Mouse (Mus musculus) CD4-positive, CD25-positive, alpha-beta regulatory T cell, adult 2 months (primary cell): ENCODE data around the gene Tsen54.
A peak's percentile ranks its signal among the peaks of the same experiment; 100 is the strongest.

Source experiments
- DNase-seq: peaks from one replicate; pipeline ENCODE4 v3.0.0-alpha.2; 2012; ENCODE audit warnings: low read depth, low spot score

The Tsen54 gene

DNA sequence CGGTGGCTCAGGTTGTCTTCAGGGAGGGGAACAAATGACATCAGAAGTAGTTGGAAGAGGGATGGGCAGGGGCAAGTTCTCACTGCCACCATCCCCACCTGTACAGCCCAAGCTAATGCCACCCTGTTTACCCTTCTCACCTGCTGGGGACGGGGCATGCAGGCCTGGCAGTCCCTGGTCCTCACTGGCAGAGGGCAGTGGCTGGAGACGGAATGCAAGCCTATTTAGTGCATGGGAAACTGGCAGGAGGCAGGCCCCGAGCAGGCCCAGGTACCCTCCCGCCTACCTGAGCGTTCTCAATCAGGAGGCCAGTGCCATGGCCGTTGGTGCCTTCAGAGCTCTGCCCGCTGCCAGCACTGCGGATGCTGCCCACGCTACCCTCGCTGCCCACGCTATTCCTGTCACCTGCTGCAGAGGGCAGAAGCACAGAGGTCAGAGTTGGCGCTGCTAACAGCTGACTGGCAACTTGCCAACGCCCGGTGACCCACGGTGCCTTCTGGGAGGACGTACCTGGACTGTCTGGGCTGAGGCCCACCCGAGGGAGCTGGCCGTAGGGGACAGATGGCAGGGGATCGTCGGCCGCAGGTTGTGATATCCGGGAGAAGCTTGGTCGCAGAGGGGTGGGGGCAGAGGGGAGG is 11.3 kb upstream of the Tsen54 start:
- no peak for DNase-seq

DNA sequence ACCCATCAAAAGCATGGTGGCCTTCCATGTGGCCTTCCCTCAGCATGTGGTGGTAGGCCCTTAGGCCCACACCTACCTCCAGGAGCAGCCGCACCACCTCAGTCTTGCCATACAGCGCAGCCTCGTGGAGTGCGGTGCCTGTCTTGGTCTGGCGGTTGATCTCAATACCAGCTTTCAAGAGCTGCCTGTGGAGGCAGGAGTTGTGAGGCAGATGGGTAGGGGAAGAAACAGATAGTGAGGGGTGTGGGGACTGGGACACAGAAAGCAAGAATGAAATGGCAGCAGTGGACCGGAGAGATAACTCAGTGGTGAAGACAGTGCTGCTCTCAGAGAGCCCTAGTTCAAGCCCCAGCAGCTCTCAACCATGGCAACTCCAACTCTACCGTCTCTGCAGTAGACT is 9.5 kb upstream of the Tsen54 start:
- no peak for DNase-seq

DNA sequence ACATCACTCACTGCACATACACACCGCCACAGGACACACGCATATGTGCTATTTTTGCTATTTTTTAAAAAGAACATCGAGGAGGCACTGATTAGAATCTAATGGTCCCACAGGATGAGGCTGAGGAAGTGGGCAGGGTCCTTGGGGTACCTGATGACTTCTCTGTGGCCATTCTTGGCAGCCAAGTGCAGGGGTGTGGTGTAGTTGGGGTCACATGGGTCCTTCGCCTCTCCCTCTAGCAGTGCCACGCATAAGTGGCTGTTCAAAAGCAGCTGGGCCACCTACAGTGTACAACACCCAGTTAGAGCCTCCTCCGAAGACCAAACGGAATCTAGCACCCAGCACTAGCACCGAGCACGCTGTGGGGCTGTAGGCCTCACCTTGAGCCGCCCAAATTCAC is 8.4 kb upstream of the Tsen54 start:
- no peak for DNase-seq

DNA sequence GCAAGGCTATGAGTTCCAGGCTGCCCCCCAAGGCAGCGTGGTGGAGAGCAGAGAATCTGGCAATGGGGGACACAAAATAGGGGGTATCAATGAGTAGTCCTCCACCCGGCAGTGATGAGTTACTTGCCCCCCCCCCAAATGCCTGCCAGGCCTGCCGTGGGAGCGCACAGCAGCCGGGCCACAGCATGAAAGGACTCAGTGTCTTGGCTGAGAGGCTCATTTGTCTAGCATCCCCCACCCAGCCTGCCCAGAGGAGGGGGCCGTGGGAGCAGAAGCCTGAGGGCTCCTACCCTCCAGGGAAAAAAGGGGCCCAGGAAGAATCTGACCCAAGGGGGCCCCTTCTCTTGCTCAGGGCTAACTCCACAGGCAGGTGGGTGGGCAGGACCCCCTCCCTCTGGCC is 7.2 kb upstream of the Tsen54 start:
- DNase-seq, result no peak

DNA sequence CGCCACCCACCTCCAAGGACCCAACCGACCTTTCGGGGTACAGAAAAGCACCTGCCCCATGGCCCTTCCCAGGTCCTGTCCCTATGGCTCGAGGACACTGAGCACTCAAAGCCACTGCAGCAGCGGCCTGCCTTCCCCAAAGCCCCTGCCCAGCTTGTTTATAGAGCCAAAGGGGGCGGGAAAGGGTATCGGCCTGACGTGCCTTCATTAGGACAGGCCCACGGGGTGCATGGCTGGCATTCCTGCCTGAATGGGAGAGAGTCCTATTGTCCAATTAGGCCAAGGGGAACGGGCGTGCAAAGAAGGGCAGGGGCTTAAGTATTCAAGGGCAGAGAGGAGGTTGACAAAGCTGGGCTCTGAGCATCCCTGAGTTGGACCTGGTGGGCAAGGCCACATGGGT is 6.6 kb upstream of the Tsen54 start:
- no peak for DNase-seq

DNA sequence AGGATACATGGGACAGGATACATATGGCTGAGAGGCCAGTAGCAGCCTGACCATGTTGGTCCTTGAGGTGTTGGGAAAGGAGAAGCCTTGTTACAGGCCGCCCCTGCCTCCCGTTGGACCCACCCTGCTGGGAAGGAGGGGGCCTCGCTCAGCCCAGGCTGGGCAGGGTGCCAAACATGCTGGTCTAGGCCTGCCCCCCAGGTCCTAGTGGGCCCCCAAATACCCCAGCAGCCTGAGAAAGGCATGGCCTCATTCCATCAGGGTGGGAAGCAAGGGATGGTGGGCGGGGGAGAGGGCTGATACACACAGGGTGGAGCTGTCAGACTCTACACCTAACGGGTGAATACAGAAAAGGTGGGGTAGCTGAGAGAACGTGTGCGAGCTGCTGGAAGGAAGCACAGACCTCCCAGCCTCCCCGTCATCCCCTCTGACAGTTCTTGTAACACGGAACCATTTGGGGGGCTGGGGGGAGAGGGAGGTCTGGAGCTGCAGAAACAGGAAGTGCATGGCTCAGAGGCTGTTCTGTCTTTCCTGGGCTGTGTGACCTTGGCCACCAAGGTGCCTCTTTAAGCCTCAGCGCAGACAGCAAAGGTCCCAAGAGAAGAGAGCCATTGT is 5.7 kb upstream of the Tsen54 start:
- no peak for DNase-seq

DNA sequence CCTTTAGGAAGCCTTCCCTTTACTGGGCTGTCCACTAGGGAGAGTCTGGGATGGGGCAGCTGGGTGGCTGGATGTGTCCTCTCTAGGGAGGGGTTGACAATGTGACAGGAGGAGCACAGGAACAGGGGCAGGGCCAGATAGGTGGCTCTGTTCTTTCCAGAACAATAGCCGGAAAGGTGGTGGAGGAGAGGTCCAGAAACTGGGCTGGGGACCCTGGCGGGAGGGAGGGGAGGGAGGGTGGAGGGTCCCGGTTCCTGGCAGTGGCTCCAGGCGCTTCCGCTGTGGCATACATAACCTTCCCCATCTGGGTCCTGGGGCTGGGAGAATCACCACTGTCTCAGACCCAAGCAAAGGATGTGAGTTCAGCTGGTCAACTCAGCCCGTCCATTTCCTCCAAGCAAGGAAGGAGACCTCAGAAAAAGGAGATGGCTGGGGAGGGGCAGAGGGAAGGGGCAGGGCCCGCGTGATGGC is 5.2 kb upstream of the Tsen54 start:
- DNase-seq, result no peak

DNA sequence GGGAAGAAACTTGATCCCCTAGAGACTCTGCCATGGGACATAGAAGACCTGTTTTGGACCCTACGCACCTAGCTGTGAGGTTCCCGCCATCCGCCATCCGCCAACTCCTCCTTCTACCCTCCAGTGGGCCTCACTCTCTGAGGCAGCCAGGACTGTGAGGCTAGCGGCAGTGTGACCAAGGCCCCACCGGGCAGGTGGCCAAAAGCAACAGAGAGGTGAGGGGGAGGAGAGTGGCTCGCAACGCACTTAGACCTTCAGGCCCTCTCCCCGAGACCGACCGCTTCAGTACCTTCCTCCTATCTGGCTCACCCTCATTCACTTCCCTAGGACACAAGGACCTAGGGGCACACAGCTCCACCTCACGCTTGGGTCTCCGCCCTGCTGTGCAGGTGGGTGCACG is 4.1 kb upstream of the Tsen54 start:
- no peak for DNase-seq

DNA sequence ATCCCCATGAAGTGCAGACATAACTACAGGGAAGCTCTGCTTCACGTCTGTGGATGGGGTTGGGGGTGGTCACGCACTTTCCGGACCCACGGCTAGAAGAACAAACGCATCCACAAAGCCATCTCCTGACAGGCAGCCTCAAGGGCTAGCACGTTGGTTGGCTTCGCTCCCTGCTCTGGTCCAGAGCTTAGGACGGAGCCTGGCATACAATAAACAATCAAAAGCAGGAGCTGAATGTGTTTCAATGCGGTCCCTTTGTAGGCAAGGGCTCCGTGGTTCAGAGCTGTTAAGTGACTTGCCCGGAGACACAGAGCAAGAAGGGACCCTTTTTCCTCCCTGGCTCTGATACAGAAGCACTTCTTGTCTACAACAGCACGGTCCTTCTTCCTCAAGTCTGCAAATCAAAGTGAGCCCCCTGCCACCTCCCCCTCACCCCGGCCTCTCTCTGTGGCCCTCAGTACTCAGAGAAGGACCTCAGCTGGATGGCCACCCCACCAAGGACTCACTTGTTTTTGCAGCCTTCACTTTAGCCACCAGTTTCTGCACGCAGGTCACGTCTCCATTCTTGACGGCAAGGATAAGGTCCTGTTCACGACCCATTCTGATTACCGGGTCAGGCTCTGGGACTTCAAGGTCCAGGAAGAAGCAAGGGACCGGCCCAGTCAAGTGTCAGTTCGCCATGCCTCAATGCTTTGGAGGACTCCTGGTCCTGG is 3.0 kb upstream of the Tsen54 start:
- no peak for DNase-seq

DNA sequence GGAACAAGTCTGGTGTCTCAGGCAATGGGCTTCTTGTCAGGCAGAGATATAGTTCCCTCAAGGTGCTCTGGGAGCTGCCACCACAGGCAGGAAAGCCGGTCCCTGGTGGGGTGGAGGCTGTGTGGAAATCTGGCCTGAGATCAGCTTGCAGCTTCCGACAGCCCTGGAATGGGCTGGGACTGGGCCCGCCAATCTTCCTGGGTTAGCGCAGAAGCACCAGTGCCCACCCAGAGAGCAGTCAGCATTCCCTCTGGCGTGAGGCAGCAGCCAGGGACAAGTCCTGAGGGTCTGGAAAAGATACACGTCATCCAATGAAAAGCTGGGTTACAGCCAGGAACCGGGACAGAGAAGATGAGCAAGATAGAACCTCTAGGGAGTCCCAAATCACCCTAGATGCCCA is 2.4 kb upstream of the Tsen54 start:
- DNase-seq, result no peak

DNA sequence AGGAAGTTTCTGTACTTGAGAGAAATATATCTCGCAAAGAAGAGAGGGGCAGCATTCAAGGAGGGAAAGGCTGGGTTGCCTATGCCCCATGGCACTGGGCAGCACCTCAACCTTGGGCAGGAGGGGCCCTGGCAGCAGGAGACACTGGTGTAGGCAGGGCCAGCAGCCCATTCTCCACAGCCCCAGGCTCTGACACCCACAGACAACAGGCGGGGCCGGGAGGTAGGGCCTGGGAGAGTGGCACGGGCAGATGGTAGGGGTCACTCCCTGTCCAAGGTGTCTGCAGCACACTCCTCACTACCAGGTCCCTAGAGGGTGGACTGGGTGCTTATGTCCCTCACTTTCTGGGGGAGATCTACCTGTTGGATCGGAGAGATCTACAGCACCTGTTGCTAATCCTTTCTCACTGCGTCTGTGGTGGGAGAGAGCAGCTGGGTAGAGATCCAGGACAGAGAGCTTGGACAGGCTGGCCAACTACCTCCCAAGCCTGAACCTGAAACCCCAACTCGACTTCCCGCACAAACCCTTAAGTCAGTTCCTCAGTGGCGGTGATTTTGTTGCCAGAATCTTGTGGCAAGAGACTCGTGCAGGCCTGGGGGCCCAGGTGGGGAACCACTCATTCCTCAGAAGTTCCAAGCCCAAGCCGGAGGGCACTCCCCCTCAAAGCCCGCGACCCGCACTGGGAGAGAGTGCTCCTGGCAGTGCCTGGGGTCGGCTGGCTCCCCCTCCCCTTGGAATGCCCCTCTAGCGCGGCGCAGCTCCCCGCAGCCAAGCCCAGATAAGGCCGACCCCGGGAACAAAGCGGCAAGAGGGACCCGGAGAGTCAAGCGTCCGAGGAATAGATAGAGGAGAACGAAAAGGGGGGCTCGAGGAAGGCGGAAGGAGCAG is 1.7 kb upstream of the Tsen54 start:
- peak; percentile 14 for DNase-seq

DNA sequence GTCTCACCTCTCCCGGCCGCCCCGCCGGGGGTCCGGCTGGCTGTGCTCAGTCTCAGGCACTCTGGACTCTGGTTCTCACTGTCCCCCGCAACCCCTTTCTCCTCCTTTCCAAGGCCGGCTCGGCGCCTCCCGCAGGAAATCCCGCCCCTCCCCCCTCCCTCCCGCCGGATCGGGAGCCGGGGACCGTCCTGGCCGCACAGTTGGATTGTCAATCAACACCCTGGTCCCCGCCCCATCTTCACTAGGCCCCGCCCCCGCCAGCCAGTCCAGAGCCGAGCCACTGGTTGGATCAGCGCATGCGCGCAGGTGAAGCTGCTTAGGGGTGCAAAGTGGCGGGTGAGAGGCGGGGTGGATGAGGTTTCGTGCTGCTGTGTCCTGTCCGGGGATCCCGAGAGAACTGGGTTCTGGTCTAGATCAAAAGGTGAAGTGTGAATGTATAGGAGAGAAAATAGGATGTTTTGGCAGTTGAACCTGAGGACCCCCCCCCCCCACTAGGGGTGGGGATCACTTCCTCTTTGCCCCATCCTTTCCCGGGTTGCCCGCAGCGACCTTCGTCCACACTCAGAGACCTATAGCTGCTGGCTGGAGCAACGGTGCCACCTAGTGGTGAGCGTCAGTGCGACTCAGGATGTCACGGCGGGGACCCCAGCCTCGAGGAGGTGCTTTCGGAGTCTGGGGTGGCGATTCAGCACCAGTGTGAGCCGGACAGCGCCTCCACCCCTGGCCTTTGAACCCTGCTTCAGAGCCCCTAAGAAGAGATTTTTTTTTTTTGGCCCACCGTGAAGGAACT is 822 bp upstream of the Tsen54 start, which contains the start of gene Caskin2:
Gene Caskin2, minus strand, starts transcription at position 133 of the 790 bp plus-strand sequence.
- DNase-seq, result peak; percentile 97

DNA sequence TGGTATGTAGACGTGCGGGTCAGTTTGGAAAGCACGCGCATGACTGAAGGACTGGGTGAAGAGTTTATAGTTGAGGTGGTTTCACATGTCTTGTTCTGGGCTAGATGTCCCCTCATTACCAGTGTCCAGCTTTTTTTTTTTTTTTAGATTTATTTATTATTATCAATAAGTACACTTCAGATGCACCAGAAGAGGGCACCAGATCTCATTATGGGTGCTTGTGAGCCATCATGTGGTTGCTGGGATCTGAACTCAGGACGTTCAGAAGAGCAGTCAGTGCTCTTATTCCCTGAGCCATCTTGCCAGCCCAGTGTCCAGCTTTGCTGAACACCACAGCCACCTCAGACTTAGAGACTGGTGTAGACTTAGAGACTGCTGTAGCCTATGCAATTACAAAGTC is 2.8 kb downstream of the Tsen54 start:
- no peak for DNase-seq

DNA sequence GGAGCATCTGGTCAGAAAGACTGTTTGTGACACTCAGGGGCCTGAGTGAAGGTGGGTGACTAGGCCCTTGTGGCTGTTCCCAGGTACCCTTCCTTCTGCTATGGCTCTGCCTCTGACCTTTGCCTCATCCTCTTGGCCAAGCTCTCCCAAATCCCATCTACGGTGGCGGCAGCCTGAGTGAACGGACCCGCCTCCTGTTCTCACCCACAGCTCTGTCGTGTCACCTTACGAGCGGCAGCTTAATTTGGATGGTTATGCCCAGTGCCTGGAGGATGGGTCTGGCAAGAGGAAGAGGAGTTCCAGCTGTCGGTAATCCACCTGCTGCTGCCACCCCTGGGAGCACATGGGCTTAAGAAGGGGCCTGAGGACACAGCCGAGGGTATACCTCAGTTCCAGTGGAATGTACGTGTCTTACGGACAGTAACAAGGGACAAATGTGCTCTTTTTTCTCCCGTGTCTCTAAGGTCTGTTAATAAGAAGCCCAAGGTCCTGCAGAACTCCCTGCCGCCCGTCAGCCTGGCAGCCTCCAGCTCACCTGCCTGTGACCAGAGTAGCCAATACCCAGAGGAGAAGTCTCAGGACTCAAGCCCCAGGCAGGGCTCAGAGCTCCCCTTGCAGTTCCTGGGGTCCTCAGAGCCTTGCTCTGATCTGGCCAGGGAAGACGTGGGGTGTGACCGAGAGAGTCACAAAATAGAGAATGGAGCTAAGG is 5.5 kb downstream of the Tsen54 start:
- no peak for DNase-seq

DNA sequence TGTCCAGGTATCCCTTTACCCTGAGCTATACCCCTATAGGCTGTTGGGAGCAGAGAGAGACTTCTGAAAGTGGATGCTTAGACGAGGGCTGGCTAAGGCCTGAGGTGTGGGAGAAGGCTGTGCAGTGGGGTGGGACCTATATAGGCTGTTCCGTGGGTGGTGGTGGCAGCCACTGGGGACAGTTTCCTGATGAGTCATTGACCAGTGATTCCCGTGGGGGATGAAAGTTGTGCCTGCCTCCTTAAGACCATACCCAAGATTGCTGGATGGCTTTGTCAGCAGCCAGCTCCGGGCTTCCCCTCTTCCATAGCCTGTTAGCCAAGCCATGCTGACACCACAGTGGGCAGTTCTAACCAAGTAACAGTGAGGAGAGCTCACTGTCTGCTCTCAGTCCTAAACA is 6.5 kb downstream of the Tsen54 start:
- no peak for DNase-seq

DNA sequence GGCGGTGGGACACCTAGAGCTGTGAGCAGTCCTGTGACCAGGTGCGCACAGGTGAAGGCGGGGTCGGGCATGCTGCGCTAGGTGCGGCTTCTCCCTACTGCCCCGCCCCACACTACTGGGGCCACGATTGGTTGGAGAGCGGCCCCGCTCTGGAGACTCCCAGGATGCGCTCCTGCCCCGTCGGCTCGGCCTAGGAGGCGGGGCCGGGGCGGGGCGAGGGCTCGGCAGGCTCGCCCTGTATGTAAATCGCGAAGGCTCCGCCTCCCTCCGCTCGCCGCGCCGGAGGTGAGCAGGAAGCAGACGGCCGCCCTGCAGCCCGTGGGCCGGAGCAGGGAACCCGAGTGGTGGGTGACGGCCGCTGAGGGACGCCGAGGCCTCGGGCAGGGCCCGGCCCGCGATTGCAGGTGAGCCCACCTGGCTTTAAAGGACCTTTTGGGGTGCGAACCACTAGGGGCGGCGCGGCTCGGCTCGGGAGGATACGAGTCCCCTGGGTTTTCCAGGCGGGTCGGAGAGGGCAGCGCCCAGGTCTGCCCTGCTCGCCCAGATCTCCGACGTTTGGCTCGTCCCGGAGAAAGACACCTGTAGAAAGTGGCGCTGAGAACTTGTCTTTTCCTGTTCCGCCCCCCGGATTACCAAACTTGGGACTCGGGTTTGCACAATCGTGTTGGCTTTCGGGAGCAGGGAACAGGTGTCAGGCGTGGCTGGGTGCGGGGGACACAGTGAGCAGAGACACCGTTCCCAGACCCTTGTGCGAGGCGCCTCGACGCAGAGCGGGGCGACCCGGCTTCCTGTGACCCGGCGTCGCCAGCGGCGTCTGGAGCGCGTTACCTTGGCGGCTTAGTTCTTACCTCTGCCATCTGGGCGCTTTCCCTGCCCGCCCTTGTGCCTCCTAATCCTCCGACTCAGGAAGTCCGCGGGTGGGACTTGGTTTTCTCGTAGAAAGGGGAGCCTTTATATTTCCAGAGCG is 9.5 kb downstream of the Tsen54 start, which contains the start of gene Llgl2:
Gene Llgl2, plus strand, starts transcription at position 276 of the 967 bp plus-strand sequence.
- peak; percentile 93 for DNase-seq

DNA sequence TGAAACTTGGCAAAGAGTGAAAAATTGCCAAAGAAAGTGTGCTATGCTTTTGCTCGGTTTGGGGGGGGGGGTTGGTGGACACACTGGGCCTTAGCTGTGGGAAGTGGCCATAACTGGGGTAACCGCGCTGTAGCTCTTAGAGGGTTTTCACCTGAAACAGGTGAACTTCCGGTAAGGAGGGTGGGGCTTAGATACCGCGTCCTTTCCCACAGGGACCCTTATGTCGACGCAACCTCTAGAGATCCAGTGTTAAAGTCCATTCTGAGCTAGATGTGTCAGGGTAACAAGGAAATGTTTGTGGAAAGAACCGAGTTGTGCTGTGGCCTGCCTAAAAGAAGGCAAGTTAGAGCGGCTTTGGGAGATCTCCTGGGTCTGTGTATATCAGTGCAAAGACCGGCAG is 10.3 kb downstream of the Tsen54 start:
- peak; percentile 19 for DNase-seq

DNA sequence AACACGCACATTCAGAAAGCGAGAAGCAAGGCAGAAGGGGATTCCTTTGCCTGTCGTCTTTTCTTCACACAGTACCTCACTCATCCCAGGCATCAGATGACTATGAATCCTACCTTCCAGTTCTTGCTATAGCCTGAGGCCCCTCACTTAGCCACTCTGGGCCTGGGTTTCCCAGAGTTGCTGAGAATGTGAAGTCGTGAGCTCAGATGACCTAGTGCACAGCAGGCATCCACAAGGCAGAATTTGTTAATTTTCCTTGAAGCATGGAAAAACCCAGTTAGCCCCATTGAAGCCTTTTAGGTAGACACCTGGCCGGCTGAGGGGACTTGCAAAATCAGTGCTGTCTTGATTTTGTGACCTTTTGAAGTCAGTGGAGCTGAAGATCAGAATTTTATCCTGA is 12.0 kb downstream of the Tsen54 start:
- DNase-seq, result no peak

DNA sequence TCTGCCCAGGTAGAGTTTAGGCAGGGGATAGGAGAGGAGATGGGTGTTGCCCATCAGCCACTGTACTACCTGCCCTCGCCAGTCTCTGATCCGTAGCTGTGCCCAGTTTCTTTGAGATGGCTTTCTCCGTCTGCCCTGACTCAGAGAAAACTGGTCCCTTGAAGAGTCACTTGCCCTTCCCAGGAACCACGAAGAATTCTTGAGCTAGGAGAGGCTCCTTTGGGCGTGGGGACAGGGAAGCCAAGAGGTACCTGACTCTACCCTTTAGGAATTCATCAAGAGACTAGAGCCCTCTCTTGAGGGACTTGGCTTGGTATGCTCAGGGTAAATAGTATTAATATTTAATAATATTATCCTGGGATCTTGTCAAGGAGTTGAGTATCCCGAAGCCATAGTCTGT is 13.1 kb downstream of the Tsen54 start:
- DNase-seq, result no peak
